Mouse (Mus musculus) C2C12 (cell line): ENCODE results near the gene Trim27.

Experiments used
- CEBPB ChIP-seq: IDR thresholded peaks from one replicate; pipeline ENCODE4 v1.6.1; 2011; ENCODE audit warnings: low read depth, mild to moderate bottlenecking, control low read depth, moderate library complexity
- CTCF ChIP-seq: IDR thresholded peaks from one replicate; pipeline ENCODE4 v1.5.1; 2011; ENCODE audit not compliant: control insufficient read depth, insufficient read depth, insufficient read length
- MAX ChIP-seq: IDR thresholded peaks from one replicate; pipeline ENCODE4 v1.6.1; 2011; ENCODE audit warnings: mild to moderate bottlenecking, control low read depth
- MYOD1 ChIP-seq: IDR thresholded peaks from one replicate; pipeline ENCODE4 v1.6.1; 2011; ENCODE audit warnings: low read depth; ENCODE audit not compliant: control insufficient read depth, insufficient read length
- MYOG ChIP-seq: IDR thresholded peaks from one replicate; pipeline ENCODE4 v1.6.1; 2011; ENCODE audit not compliant: control insufficient read depth, insufficient read length; ENCODE audit errors: extremely low read depth
- USF1 ChIP-seq: IDR thresholded peaks from one replicate; pipeline ENCODE4 v1.6.1; 2011; ENCODE audit warnings: low read depth, mild to moderate bottlenecking, control low read depth, moderate library complexity

DNA sequence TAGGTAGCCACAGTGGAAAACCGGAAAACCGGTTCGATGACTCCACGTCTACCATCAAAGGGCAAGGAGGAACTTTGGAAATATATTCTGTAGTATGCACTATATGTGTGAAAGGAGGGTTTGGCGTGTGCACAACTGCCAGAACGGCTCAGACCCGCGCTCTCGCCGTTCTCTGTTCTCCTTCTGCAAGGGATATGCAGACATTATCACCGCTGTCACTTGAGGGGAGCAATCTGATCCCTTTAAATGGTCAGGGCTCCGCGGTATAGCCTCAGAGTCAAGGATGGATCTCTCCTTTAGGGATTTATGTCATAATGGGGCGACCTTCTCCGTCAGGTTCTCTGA, 19.8 kb upstream of the Trim27 start:
- TF ChIP-seq CTCF, result no peak
- TF ChIP-seq USF1, result no peak
- TF ChIP-seq MAX, result no peak
- no peak for TF ChIP-seq MYOD1
- no peak for TF ChIP-seq CEBPB
- no peak for TF ChIP-seq MYOG
